7 mouse cellular contexts compared by ENCODE assay signal in the genomic region with DNA sequence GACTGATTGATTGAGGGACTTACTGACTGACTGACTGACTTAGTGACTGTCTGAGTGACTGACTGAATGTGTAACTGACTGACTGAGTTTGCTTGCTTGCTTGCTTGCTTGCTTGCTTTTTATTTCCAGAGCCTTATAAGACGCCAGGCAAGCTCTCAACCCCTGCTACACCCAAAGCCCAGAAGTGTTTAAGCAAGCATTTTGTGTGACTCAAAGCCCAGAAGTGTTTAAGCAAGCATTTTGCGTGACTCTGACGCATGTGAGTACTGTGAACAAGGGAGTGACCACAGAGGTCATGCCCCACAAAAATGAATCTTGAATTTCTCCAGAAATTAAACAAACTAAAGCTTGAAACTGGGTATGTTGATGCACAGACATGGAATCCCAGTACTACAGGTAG. TPM values are rescaled to one million over a fixed set of nuclear protein-coding genes. Genes with fewer than 3 reads are reported as not detected.
DNase-seq lines count a peak whose midpoint lies in the region; ATAC-seq and TF ChIP-seq lines count a peak whose summit lies in the region.

No protein-coding gene starts in this region.

- no peak for TF ChIP-seq POLR2A in ES-Bruce4 (IDR thresholded peaks at IDR 0.05; ENCODE audit: insufficient read depth, low read length)

- no peak for TF ChIP-seq CTCF in ES-Bruce4 (IDR thresholded peaks at IDR 0.05; ENCODE audit: low read depth, low read length)

- H3K4me2 ChIP-seq in hindbrain, embryonic 16.5 days (ENCODE audit: low read length), result peak overlapping the region; percentile 69

- 64% methylated on average over 3 of the region's 3 CpGs for WGBS in hindbrain, embryonic 16.5 days

- no peak overlapping the region for H3K4me3 ChIP-seq in ES-Bruce4 (ENCODE audit: low read depth, low read length)
- H3K4me3 ChIP-seq in hindbrain, embryonic 16.5 days (ENCODE audit: low read length), result no peak overlapping the region; the same call in 1 of the 2 replicates

- TF ChIP-seq EP300 in ES-Bruce4 (IDR thresholded peaks at IDR 0.05; ENCODE audit: insufficient read depth, low read depth, low read length), result no peak

- H3K27me3 ChIP-seq in ES-Bruce4 (ENCODE audit: control insufficient read depth, insufficient read depth, low read length, poor library complexity, severe bottlenecking), result no peaks in the 10 kb centered on the region
- H3K27me3 ChIP-seq in hindbrain, embryonic 16.5 days (replicated peaks; ENCODE audit: control insufficient read depth, insufficient read depth, low read length), result no peaks in the 10 kb centered on the region

- H3K36me3 ChIP-seq in ES-Bruce4 (ENCODE audit: control insufficient read depth, insufficient read depth, low read length, poor library complexity, severe bottlenecking), result no peaks in the 10 kb centered on the region
- H3K36me3 ChIP-seq in hindbrain, embryonic 16.5 days (ENCODE audit: control insufficient read depth, insufficient read depth, low read length), result no peaks in the 10 kb centered on the region

- ATAC-seq in hindbrain, embryonic 16.5 days, result no peak

- no peak overlapping the region for H3K9ac ChIP-seq in ES-Bruce4 (ENCODE audit: low read depth, poor library complexity, severe bottlenecking)
- H3K9ac ChIP-seq in hindbrain, embryonic 16.5 days (ENCODE audit: low read depth, low read length), result no peak overlapping the region

- H3K9me3 ChIP-seq in ES-Bruce4 (replicated peaks; ENCODE audit: control insufficient read depth, insufficient read depth, low read length, poor library complexity, severe bottlenecking), result no peaks in the 10 kb centered on the region
- no peaks in the 10 kb centered on the region for H3K9me3 ChIP-seq in hindbrain, embryonic 16.5 days (ENCODE audit: control insufficient read depth, low read length)

- H3K4me1 ChIP-seq in ES-Bruce4 (ENCODE audit: control insufficient read depth, insufficient read depth, low read length), result peaks cover 3% of the 10 kb centered on the region
- H3K4me1 ChIP-seq in hindbrain, embryonic 16.5 days (ENCODE audit: control insufficient read depth, insufficient read depth, low read depth, low read length), result no peaks in the 10 kb centered on the region; the same call in 1 of the 2 replicates

- peak overlapping the region; percentile 61 for H3K27ac ChIP-seq in ES-Bruce4 (ENCODE audit: insufficient read depth, low read length)
- no peak overlapping the region for H3K27ac ChIP-seq in hindbrain, embryonic 16.5 days (ENCODE audit: low read depth, low read length)

- peak; percentile 31 for DNase-seq in 3134 (ENCODE audit: extremely low read depth, insufficient read length, low spot score)
- DNase-seq in lung, postnatal 25 days (ENCODE audit: low spot score), result peak; percentile 84
- no peak for DNase-seq in yolk sac, embryonic 10.5 days (ENCODE audit: low spot score)
- DNase-seq in embryo, embryonic 11 days, result no peak
- DNase-seq in B cell, adult 2 months, result no peak

RNA-seq across cellular contexts. Expression of gene Tpcn2, which starts 0.5 kb away (rescaled TPM):
- polyA plus RNA-seq in ES-Bruce4 (2011; ENCODE audit: insufficient read depth, insufficient read length, low read depth, missing spikeins), result 11.0 and 11.9 TPM in 2 replicates
- 2.8 and 3.3 TPM in 2 replicates for polyA plus RNA-seq in hindbrain, embryonic 16.5 days (2015; fragmentation: Nextera tagmentation; extraction: Ambion mirVana)

RNA-seq across cellular contexts. Expression of gene Mrgprf, which starts 16.3 kb away (rescaled TPM):
- not detected in 2 replicates for polyA plus RNA-seq in ES-Bruce4 (2011; ENCODE audit: insufficient read depth, insufficient read length, low read depth, missing spikeins)
- 3.6 and 5.3 TPM in 2 replicates for polyA plus RNA-seq in hindbrain, embryonic 16.5 days (2015; fragmentation: Nextera tagmentation; extraction: Ambion mirVana)

RNA-seq across cellular contexts. Expression of gene Mrgprd, which starts 30.3 kb away (rescaled TPM):
- not detected in 2 replicates for polyA plus RNA-seq in ES-Bruce4 (2011; ENCODE audit: insufficient read depth, insufficient read length, low read depth, missing spikeins)
- 0.10 and 0.11 TPM in 2 replicates for polyA plus RNA-seq in hindbrain, embryonic 16.5 days (2015; fragmentation: Nextera tagmentation; extraction: Ambion mirVana)

Comparison
In these comparisons a context has a peak if more than half of its experiments do, and no peak if none do; other contexts are left out.
1. DNase-seq: peak in 3134 (single experiment) and lung, postnatal 25 days (single experiment); none in yolk sac, embryonic 10.5 days (single experiment), embryo, embryonic 11 days (single experiment) and B cell, adult 2 months (0 of 2).